Mouse (Mus musculus): ENCODE results near the gene Lsm4. TPM values are rescaled to one million over a fixed set of nuclear protein-coding genes. Genes with fewer than 3 reads are reported as not detected.

The Lsm4 gene
- total RNA-seq, 2 experiments from 2014 or later: 60.3 to 68.5 TPM

Other genes starting within 250 kb of the Lsm4 start
- 100 to 1,000 TPM; 181 to 187 TPM for gene Crtc1, start 233.7 kb upstream of the Lsm4 start, total RNA-seq (2021)
- 10 to 100 TPM; 57.4 to 59.0 TPM for gene Klhl26, start 196.3 kb upstream of the Lsm4 start, total RNA-seq (2021)
- gene Tmem59l, start 185.9 kb upstream of the Lsm4 start, total RNA-seq (2021): 100 to 1,000 TPM; 312 to 335 TPM
- 10 to 100 TPM; 42.9 to 45.2 TPM for gene Crlf1, start 180.1 kb upstream of the Lsm4 start, total RNA-seq (2021)
- gene Rex1bd, start 166.5 kb upstream of the Lsm4 start, total RNA-seq (2021): 100 to 1,000 TPM in 1 of 2 experiments, 10 to 100 TPM in 1; 97.5 to 102 TPM
- gene Uba52, start 162.4 kb upstream of the Lsm4 start, total RNA-seq (2021): 100 to 1,000 TPM; 947 to 957 TPM
- gene Fkbp8, start 145.5 kb upstream of the Lsm4 start, total RNA-seq (2021): 100 to 1,000 TPM; 436 to 447 TPM
- 10 to 100 TPM; 38.2 to 38.3 TPM for gene Kxd1, start 145.3 kb upstream of the Lsm4 start, total RNA-seq (2021)
- gene Ell, start 133.8 kb upstream of the Lsm4 start, total RNA-seq (2021): 10 to 100 TPM; 18.6 to 23.4 TPM
- gene Isyna1, start 78.9 kb upstream of the Lsm4 start, total RNA-seq (2021): 10 to 100 TPM; 42.9 to 54.3 TPM
- 100 to 1,000 TPM; 276 to 279 TPM for gene Ssbp4, start 64.4 kb upstream of the Lsm4 start, total RNA-seq (2021)
- gene Lrrc25, start 57.1 kb upstream of the Lsm4 start, total RNA-seq (2021): 1 to 10 TPM in 1 of 2 experiments, under 1 TPM in 1; 0.33 to 1.0 TPM
- gene Gdf15, start 40.8 kb upstream of the Lsm4 start, total RNA-seq (2021): not detected
- gene Pgpep1, start 12.9 kb upstream of the Lsm4 start, total RNA-seq (2021): 10 to 100 TPM; 23.1 TPM
- gene Jund, start 25.7 kb downstream of the Lsm4 start, total RNA-seq (2021): 100 to 1,000 TPM; 157 to 183 TPM
- under 1 TPM; 0.08 to 0.10 TPM for gene Iqcn, start 30.2 kb downstream of the Lsm4 start, total RNA-seq (2021)
- gene Gm3336, start 45.3 kb downstream of the Lsm4 start, total RNA-seq (2021): not detected
- gene Pde4c, start 50.5 kb downstream of the Lsm4 start, total RNA-seq (2021): 1 to 10 TPM; 1.5 to 2.4 TPM
- 100 to 1,000 TPM; 729 to 765 TPM for gene Rab3a, start 81.4 kb downstream of the Lsm4 start, total RNA-seq (2021)
- gene Mpv17l2, start 87.7 kb downstream of the Lsm4 start, total RNA-seq (2021): 10 to 100 TPM; 34.3 to 35.8 TPM
- 100 to 1,000 TPM; 153 to 158 TPM for gene Pik3r2, start 103.5 kb downstream of the Lsm4 start, total RNA-seq (2021)
- 100 to 1,000 TPM; 452 to 459 TPM for gene Mast3, start 131.8 kb downstream of the Lsm4 start, total RNA-seq (2021)
- gene Il12rb1, start 135.2 kb downstream of the Lsm4 start, total RNA-seq (2021): under 1 TPM; 0.56 to 0.87 TPM
- gene Arrdc2, start 166.5 kb downstream of the Lsm4 start, total RNA-seq (2021): 10 to 100 TPM; 18.5 to 25.6 TPM
- 10 to 100 TPM; 16.9 to 17.7 TPM for gene Kcnn1, start 190.0 kb downstream of the Lsm4 start, total RNA-seq (2021)
- gene Ccdc124, start 200.7 kb downstream of the Lsm4 start, total RNA-seq (2021): 10 to 100 TPM; 83.4 to 95.4 TPM
- 1 to 10 TPM; 8.1 to 8.9 TPM for gene Slc5a5, start 219.5 kb downstream of the Lsm4 start, total RNA-seq (2021)
- gene Rpl18a, start 224.2 kb downstream of the Lsm4 start, total RNA-seq (2021): 100 to 1,000 TPM; 659 to 685 TPM
- 10 to 100 TPM; 87.3 to 89.7 TPM for gene Map1s, start 232.7 kb downstream of the Lsm4 start, total RNA-seq (2021)

Data from layer of hippocampus, postnatal 36 days (tissue).